Mouse (Mus musculus) Patski (cell line): ENCODE measurements around the gene Gpr33. TPM values are rescaled to one million over a fixed set of nuclear protein-coding genes. Genes with fewer than 3 reads are reported as not detected.

Source experiments
- ATAC-seq: fragments of 100-300 bp; one replicate; pipeline ENCODE4 v1.8.0; 2021
- CTCF ChIA-PET: fragments of 350-600 bp; sonication (Branson Sonifier 250); formaldehyde crosslinking; loops from one replicate; lab custom pipeline; 2022; ENCODE audit warnings: inconsistent platforms; lab: Charles Lee
- POLR2A ChIA-PET: fragments of 350-600 bp; sonication (Branson Sonifier 250); formaldehyde crosslinking; loops from one replicate; lab custom pipeline; 2022; ENCODE audit warnings: antibody characterized with exemption, inconsistent platforms; lab: Charles Lee
- DNase-seq: peaks from one replicate; pipeline ENCODE4 v3.0.0-alpha.2; 2011; ENCODE audit warnings: low read depth, low spot score
- H3K27me3 ChIP-seq: fragments of 371-371 bp; one replicate; pipeline ENCODE4 v1.5.1; 2021
- CTCF ChIP-seq: fragments of 100-300 bp; IDR thresholded peaks from one replicate; pipeline ENCODE4 v1.5.1; 2021
- in situ Hi-C: fragments of 300-500 bp; cut with MboI; formaldehyde crosslinking; loops from 3 replicates; pipeline ENCODE4 v1.11.1; 2018; ENCODE audit warnings: low pct_unique_long_range_greater_than_20kb, mixed read lengths
- polyA plus RNA-seq: library from polyadenylated mRNA; unstranded; gene quantifications from one replicate; pipeline ENCODE4 v1.2.3, GENCODE M21; 2021

Gene Gpr33
- not detected for polyA plus RNA-seq

DNA sequence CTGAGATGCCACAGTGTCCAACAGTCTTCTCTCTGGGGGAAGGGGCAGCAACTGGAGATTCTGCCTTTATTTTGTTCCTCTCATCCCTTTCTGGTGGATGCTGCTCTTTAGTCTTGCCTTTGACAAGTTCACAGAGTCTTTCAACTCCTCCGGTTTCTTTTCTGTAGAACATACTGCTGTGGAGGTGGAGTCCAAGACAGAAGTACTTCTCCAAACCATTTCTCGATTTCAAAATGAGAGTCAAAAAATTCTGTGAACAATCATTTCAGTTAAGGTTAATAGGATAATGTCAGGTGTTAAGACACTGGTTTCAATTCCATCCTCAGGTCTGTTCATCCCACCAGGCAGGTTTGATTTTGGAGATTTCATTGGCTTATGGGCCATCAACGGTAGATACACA lies at the start of gene Gpr33:
TSS of gene Gpr33 (minus strand) at position 101 of the 400 bp plus-strand sequence.
- in situ Hi-C loops, result no loop called here
- POLR2A ChIA-PET, result no interaction called here
- no peak for ATAC-seq
- H3K27me3 ChIP-seq, result no peaks in the 10 kb centered on the region
- DNase-seq, result no peak
- no peak for TF ChIP-seq CTCF
- CTCF ChIA-PET, result no interaction called here

DNA sequence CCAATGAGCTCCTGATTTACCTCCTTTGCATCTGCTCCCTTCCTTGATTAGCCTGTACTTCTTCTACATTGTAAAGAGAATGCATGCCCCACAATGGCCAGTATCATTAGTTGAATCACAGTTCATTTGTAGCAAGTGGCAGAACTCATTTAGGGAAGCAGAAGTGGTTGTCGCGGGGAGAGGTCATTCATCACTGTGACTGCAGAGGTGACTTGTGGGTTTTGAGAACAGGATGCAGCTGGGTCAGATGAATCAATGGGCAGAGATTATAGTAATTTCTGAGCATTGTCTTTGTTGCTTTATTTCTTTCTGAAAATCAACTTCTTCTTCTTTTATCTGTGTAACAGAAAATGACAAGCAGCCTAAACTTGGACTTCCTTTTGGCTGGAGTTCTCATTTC lies 21.5 kb upstream of the Gpr33 start:
- no peak for TF ChIP-seq CTCF
- in situ Hi-C loops, result no loop called here
- H3K27me3 ChIP-seq, result no peaks in the 10 kb centered on the region
- no peak for DNase-seq
- CTCF ChIA-PET, result interaction anchor here (0.8 kb wide), 1 partner anchor 32 kb away, joined by 3 read pairs; no protein-coding TSS in a partner anchor
- no peak for ATAC-seq
- POLR2A ChIA-PET, result no interaction called here

DNA sequence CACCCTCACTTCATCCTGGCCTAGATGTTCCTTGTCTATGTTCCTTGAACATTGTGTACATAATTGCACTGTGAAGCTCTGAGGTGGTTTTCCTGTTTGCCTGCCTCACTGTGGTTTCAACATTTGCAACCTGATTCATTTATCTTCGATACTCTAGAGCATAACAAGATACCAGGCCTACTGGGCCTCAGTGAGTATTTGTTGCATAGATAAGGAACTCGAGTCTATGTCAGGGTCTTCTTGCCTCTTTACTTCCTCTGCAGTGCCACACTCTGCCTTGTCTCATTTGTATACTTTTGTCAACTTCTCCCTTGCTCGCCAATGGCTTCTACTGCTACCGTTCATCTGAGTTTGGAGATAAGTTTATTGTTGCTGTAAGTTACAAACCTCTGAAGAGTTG lies 18.5 kb upstream of the Gpr33 start:
- ChIA-PET CTCF (no interaction called here), POLR2A (no interaction called here)
- ATAC-seq (no peak), DNase-seq (no peak)
- no peaks in the 10 kb centered on the region for H3K27me3 ChIP-seq
- TF ChIP-seq CTCF, result no peak
- in situ Hi-C loops, result no loop called here

DNA sequence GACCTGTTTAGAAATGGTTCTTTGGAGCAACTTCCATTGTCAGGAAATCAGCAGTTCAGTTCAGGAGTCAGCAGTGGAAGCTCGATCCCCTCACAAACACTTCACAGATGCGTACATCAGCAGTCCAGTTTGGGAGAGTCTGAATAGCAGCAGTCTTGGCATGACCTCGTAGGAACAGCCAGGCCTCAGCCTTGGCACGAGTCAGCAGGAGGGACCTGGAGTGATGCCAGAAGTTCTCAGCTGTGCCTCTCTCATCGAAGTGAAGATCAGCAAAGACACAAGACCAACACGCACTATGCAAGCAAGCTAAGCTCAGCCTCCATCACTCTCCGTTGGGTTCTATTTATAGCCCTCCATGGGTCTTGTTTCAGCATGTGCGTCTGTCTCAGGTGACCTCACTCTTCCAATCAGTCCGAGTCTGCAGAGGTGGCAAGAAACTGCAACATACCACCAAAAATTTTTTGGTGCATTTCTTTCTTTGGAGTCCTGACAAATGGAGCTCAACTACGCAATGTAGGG lies 15.0 kb upstream of the Gpr33 start:
- in situ Hi-C loops, result no loop called here
- POLR2A ChIA-PET, result no interaction called here

DNA sequence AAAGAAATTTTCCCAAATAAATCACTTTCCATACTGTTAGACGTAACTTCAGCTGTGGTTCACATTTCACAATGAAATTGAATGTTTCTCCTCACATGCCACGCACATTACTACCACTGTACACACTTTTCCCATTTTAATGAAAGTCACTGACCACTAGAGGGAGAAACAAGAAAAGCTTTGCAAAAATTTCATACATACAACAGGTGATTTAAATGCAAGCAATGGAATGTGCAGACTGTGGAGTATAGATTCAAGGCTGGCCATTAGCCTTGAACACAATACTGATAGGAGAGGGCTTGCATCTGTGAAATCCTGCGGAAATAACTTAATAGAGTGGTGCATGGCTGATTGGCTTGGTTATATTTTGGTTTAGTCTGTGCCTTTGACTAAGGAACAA lies 10.5 kb upstream of the Gpr33 start:
- peak; percentile 68 for TF ChIP-seq CTCF
- POLR2A ChIA-PET, result no interaction called here
- ATAC-seq (no peak), DNase-seq (no peak)
- H3K27me3 ChIP-seq, result no peaks in the 10 kb centered on the region
- in situ Hi-C loops, result no loop called here
- CTCF ChIA-PET, result interaction anchor here (1.2 kb wide), 1 partner anchor 22 kb away, joined by 3 read pairs; no protein-coding TSS in a partner anchor

More for the DNA sequence above, 15.0 kb upstream of the Gpr33 start:
- no peaks in the 10 kb centered on the region for H3K27me3 ChIP-seq
- DNase-seq, result no peak
- no peak for TF ChIP-seq CTCF
- no peak for ATAC-seq
- CTCF ChIA-PET, result no interaction called here

DNA sequence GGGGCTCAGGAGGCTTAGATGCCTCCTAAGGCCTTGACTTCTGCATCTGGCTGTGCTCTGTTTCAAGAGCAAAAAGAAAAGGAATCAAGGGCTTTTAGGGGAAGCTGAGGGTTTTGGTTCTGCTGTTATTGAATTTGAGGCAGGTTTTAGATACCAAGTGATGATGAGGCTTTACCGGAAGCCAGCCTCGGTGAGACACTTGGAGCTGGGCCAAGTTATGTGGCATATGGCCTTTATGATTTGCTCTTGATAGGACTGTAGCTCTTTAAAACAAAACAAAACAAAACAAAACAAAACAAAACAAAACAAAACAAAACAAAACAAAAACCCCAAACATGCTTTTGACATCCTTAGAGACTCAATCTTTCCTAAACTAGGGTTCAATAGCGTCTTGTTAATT lies 7.1 kb upstream of the Gpr33 start:
- ATAC-seq (no peak), DNase-seq (no peak)
- POLR2A ChIA-PET, result no interaction called here
- in situ Hi-C loops, result no loop called here
- no peaks in the 10 kb centered on the region for H3K27me3 ChIP-seq
- TF ChIP-seq CTCF, result no peak
- CTCF ChIA-PET, result interaction anchor here (2.5 kb wide), 1 partner anchor 600 kb away, joined by 5 read pairs; no protein-coding TSS in a partner anchor

DNA sequence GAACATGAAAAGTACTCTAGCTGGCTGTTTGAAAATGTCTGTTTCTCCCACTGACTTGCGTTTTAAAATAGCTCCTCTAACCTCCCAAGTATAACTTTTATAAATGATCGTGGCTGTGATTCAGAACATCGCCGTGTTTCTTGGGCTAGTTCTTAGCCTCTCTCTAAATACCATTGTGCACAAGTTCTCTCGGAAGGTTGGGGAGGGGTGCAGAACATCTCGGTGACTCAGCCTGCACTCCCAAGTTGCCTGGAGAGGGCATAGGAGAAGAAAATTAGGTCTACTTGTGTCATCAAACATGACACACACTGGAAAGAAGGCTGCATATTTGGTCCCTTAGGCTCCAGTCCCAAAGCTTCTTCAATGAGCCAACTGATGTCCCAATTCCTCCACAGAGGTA lies 4.4 kb upstream of the Gpr33 start:
- no peaks in the 10 kb centered on the region for H3K27me3 ChIP-seq
- ATAC-seq, result no peak
- no peak for TF ChIP-seq CTCF
- in situ Hi-C loops, result no loop called here
- no peak for DNase-seq
- ChIA-PET CTCF (interaction anchor here (1.5 kb wide), 1 partner anchor 606 kb away, joined by 3 read pairs; no protein-coding TSS in a partner anchor), POLR2A (interaction anchor here (0.6 kb wide), 1 partner anchor 801 kb away, joined by 3 read pairs; no protein-coding TSS in a partner anchor)

DNA sequence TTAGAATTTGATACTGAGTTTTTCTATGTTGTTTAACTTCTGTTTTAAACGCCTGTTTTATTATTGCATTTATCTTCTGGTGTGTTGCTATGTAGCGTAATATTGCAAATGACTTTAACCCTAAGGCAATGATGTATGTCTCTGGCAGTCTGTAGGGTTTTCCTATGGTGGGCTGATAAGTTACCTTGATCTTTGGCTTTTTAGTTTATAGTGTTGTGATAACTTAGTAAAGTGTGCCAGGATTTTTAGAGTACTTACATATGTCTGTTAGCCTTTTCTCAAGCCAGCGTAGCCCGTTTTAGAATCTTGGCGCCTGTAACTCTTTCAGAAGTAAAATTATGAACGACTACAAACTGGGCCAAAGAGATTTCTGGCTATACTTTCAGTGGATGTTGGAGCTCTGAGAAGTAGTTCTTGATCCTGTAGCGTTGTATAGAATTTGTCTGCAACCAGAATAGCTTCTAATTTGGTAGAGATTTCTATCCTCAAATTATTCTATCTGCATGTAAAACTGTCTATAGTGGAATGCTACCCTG lies 13.3 kb downstream of the Gpr33 start:
- in situ Hi-C loops, result no loop called here
- DNase-seq (no peak), ATAC-seq (no peak)
- CTCF ChIA-PET, result no interaction called here
- no peak for TF ChIP-seq CTCF
- POLR2A ChIA-PET, result no interaction called here
- no peaks in the 10 kb centered on the region for H3K27me3 ChIP-seq

DNA sequence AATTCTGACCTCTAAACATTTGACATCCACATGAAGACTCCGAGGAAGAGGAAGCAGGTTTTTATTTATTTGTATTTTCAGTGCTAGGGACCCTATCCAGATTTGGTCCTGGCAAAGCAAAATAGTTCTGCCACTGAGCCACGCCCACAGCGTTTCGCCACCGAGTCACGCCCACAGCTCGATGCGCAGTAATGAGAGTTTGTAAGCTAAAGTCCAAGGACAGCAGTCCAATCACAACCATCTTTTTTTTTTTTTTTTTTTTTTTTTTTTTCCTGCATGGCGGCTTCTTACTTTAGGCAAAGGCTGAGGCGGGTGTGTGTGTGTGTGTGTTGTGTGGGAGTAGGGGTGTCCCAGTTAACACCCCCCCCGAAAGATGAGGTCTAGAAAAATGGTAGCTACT lies 13.8 kb downstream of the Gpr33 start:
- POLR2A ChIA-PET, result no interaction called here
- no peak for ATAC-seq

DNA sequence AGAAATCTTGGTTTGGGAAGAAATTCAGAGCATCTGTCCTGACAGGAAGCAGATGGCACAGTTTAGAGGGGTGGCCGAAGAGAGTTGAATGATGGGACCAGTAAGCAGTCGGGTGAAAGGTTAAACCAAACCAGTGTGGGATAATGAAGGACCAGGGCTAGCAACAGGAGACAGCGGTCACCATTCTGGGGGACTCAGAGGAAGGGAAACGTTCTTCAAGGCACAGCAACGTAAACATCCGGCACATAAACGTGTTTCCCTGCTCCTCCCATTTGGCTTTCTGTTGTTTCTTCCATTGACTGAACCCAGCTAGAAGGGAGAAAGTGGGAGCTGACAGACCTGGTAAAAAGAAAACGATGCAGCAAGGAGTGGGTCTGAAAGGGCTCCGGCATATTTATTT lies 14.6 kb downstream of the Gpr33 start:
- in situ Hi-C loops, result no loop called here
- DNase-seq (no peak), ATAC-seq (no peak)
- no peaks in the 10 kb centered on the region for H3K27me3 ChIP-seq
- TF ChIP-seq CTCF, result no peak
- ChIA-PET POLR2A (no interaction called here), CTCF (no interaction called here)

More for the DNA sequence above, 13.8 kb downstream of the Gpr33 start:
- in situ Hi-C loops, result no loop called here
- TF ChIP-seq CTCF, result no peak
- H3K27me3 ChIP-seq, result no peaks in the 10 kb centered on the region
- CTCF ChIA-PET, result no interaction called here
- no peak for DNase-seq

DNA sequence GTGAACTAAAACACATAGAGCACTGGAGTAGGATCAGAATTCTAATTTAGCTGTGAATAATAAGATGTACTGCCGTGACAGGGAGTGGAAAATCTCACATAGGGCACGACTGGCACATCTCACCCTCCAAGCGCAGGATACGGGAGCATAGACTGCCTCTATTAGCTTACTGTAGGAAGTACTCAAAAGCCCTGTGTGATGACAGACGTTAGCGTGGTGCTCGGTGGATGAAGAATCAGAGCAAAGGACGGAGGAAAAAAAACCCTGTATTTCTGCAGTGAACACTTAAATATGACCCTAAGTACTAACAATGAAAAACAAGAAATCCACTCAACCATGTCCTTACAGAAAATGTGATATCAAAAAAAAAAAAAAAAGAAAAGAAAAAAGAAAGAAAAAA lies 15.7 kb downstream of the Gpr33 start:
- CTCF ChIA-PET, result no interaction called here
- in situ Hi-C loops, result no loop called here

More for the DNA sequence above, 15.7 kb downstream of the Gpr33 start:
- ATAC-seq, result no peak
- no peak for DNase-seq
- TF ChIP-seq CTCF, result no peak
- POLR2A ChIA-PET, result no interaction called here
- no peaks in the 10 kb centered on the region for H3K27me3 ChIP-seq
